Mouse (Mus musculus): ENCODE data around the gene Fbxw11. TPM values are rescaled to one million over a fixed set of nuclear protein-coding genes. Genes with fewer than 3 reads are reported as not detected.

Gene Fbxw11
- 76.0 and 79.2 TPM in 2 replicates for polyA plus RNA-seq (2016; fragmentation: Nextera tagmentation; extraction: Ambion mirVana)

- Histone ChIP-seq H3K27me3 (replicated peaks) (no peaks in the 10 kb centered on the region), H3K36me3 (no peaks in the 10 kb centered on the region), H3K27ac (ENCODE audit: poor library complexity, severe bottlenecking) (peak within 1 kb of the TSS; percentile 100), H3K9me3 (replicated peaks) (no peaks in the 10 kb centered on the region), H3K4me1 (replicated peaks) (peaks cover 29% of the 10 kb centered on the region), H3K9ac (peak within 1 kb of the TSS; percentile 99), H3K4me2 (peak within 1 kb of the TSS; percentile 97), H3K4me3 (peak within 1 kb of the TSS; percentile 99)
- under 1% methylated on average over 64 of the region's 64 CpGs for WGBS
- peak; percentile 93 for ATAC-seq (ENCODE audit: insufficient number of reproducible peaks, low FRiP score)
Observed at GRCm38 (mm10) chr11:32642249-32642876, at the start of gene Fbxw11. Fbxw11 (plus strand) TSS chr11:32642724.

GRCm38 (mm10) chr11:32593081-32593480 is 49.4 kb upstream of the Fbxw11 start:
- Histone ChIP-seq H3K27ac (ENCODE audit: poor library complexity, severe bottlenecking) (no peak overlapping the region), H3K27me3 (replicated peaks) (no peaks in the 10 kb centered on the region), H3K4me2 (no peak overlapping the region), H3K9me3 (replicated peaks) (peaks cover 8% of the 10 kb centered on the region; the same call in 1 of the 2 replicates), H3K4me1 (replicated peaks) (peaks cover 3% of the 10 kb centered on the region; the same call in 1 of the 2 replicates), H3K4me3 (no peak overlapping the region), H3K36me3 (0 out of 2 replicates have a peak, but pooled peaks cover 11% of the 10 kb centered on the region), H3K9ac (no peak overlapping the region)
- no peak for ATAC-seq (ENCODE audit: insufficient number of reproducible peaks, low FRiP score)
- 73% methylated on average over 7 of the region's 7 CpGs for WGBS

GRCm38 (mm10) chr11:32594122-32594521 is 48.4 kb upstream of the Fbxw11 start:
- 95% methylated on average over 4 of the region's 4 CpGs for WGBS
- no peak for ATAC-seq (ENCODE audit: insufficient number of reproducible peaks, low FRiP score)
- no peaks in the 10 kb centered on the region for H3K4me1 ChIP-seq (replicated peaks)
- no peak overlapping the region for H3K4me2 ChIP-seq
- no peaks in the 10 kb centered on the region for H3K27me3 ChIP-seq (replicated peaks)
- no peak overlapping the region for H3K9ac ChIP-seq
- H3K27ac ChIP-seq (ENCODE audit: poor library complexity, severe bottlenecking): no peak overlapping the region
- peaks cover 8% of the 10 kb centered on the region; the same call in 1 of the 2 replicates for H3K9me3 ChIP-seq (replicated peaks)
- H3K36me3 ChIP-seq: 0 out of 2 replicates have a peak, but pooled peaks cover 11% of the 10 kb centered on the region
- H3K4me3 ChIP-seq: no peak overlapping the region

- Histone ChIP-seq H3K27ac (ENCODE audit: poor library complexity, severe bottlenecking) (no peak overlapping the region), H3K4me2 (no peak overlapping the region), H3K27me3 (replicated peaks) (no peaks in the 10 kb centered on the region), H3K36me3 (0 out of 2 replicates have a peak, but pooled peaks cover 5% of the 10 kb centered on the region), H3K9ac (no peak overlapping the region), H3K4me1 (replicated peaks) (peaks cover 25% of the 10 kb centered on the region), H3K9me3 (replicated peaks) (peaks cover 4% of the 10 kb centered on the region; the same call in 1 of the 2 replicates), H3K4me3 (no peak overlapping the region)
- ATAC-seq (ENCODE audit: insufficient number of reproducible peaks, low FRiP score): no peak
- 92% methylated on average over 6 of the region's 6 CpGs for WGBS
Observed at GRCm38 (mm10) chr11:32600371-32600770, 42.2 kb upstream of the Fbxw11 start.

- Histone ChIP-seq H3K9me3 (replicated peaks) (no peaks in the 10 kb centered on the region), H3K4me1 (replicated peaks) (peaks cover 31% of the 10 kb centered on the region), H3K9ac (no peak overlapping the region), H3K27ac (ENCODE audit: poor library complexity, severe bottlenecking) (no peak overlapping the region), H3K27me3 (replicated peaks) (no peaks in the 10 kb centered on the region), H3K36me3 (0 out of 2 replicates have a peak, but pooled peaks cover 6% of the 10 kb centered on the region), H3K4me2 (peak overlapping the region; percentile 48), H3K4me3 (no peak overlapping the region)
- 37% methylated on average over 12 of the region's 12 CpGs for WGBS
- ATAC-seq (ENCODE audit: insufficient number of reproducible peaks, low FRiP score): peak; percentile 58; the same call in 1 of the 2 replicates
Observed at GRCm38 (mm10) chr11:32601528-32602323, 40.8 kb upstream of the Fbxw11 start.

- Histone ChIP-seq H3K27ac (ENCODE audit: poor library complexity, severe bottlenecking) (peak overlapping the region; percentile 76), H3K27me3 (replicated peaks) (no peaks in the 10 kb centered on the region), H3K36me3 (0 out of 2 replicates have a peak, but pooled peaks cover 5% of the 10 kb centered on the region), H3K9ac (0 out of 2 replicates have a peak overlapping the region, but pooled peaks have one; percentile 34), H3K4me1 (replicated peaks) (peaks cover 31% of the 10 kb centered on the region), H3K4me3 (no peak overlapping the region), H3K9me3 (replicated peaks) (no peaks in the 10 kb centered on the region), H3K4me2 (peak overlapping the region; percentile 15)
- WGBS: 42% methylated on average over 4 of the region's 4 CpGs
- no peak for ATAC-seq (ENCODE audit: insufficient number of reproducible peaks, low FRiP score)
Observed at GRCm38 (mm10) chr11:32604663-32605062, 37.9 kb upstream of the Fbxw11 start.

GRCm38 (mm10) chr11:32605131-32605860 is 37.2 kb upstream of the Fbxw11 start:
- Histone ChIP-seq H3K27me3 (replicated peaks) (no peaks in the 10 kb centered on the region), H3K9me3 (replicated peaks) (no peaks in the 10 kb centered on the region), H3K4me2 (peak overlapping the region; percentile 15), H3K36me3 (0 out of 2 replicates have a peak, but pooled peaks cover 5% of the 10 kb centered on the region), H3K27ac (ENCODE audit: poor library complexity, severe bottlenecking) (peak overlapping the region; percentile 76), H3K9ac (no peak overlapping the region), H3K4me1 (replicated peaks) (peaks cover 31% of the 10 kb centered on the region), H3K4me3 (no peak overlapping the region)
- no peak for ATAC-seq (ENCODE audit: insufficient number of reproducible peaks, low FRiP score)
- 34% methylated on average over 7 of the region's 7 CpGs for whole genome bisulfite sequencing

- Histone ChIP-seq H3K27ac (ENCODE audit: poor library complexity, severe bottlenecking) (peak overlapping the region; percentile 76; the same call in 1 of the 2 replicates), H3K4me3 (no peak overlapping the region), H3K4me2 (no peak overlapping the region), H3K36me3 (0 out of 2 replicates have a peak, but pooled peaks cover 5% of the 10 kb centered on the region), H3K9me3 (replicated peaks) (no peaks in the 10 kb centered on the region), H3K9ac (no peak overlapping the region), H3K27me3 (replicated peaks) (no peaks in the 10 kb centered on the region), H3K4me1 (replicated peaks) (peaks cover 31% of the 10 kb centered on the region)
- 61% methylated on average over 3 of the region's 3 CpGs for WGBS
- no peak for ATAC-seq (ENCODE audit: insufficient number of reproducible peaks, low FRiP score)
Observed at GRCm38 (mm10) chr11:32605907-32606306, 36.6 kb upstream of the Fbxw11 start.

- Histone ChIP-seq H3K4me3 (no peak overlapping the region), H3K27ac (ENCODE audit: poor library complexity, severe bottlenecking) (no peak overlapping the region)
Observed at GRCm38 (mm10) chr11:32607319-32607718, 35.2 kb upstream of the Fbxw11 start.

GRCm38 (mm10) chr11:32610616-32611015 is 31.9 kb upstream of the Fbxw11 start:
- Histone ChIP-seq H3K36me3 (0 out of 2 replicates have a peak, but pooled peaks cover 5% of the 10 kb centered on the region), H3K27ac (ENCODE audit: poor library complexity, severe bottlenecking) (no peak overlapping the region), H3K4me2 (no peak overlapping the region), H3K4me1 (replicated peaks) (peaks cover 8% of the 10 kb centered on the region), H3K9me3 (replicated peaks) (no peaks in the 10 kb centered on the region), H3K4me3 (no peak overlapping the region), H3K27me3 (replicated peaks) (no peaks in the 10 kb centered on the region), H3K9ac (no peak overlapping the region)
- ATAC-seq (ENCODE audit: insufficient number of reproducible peaks, low FRiP score): no peak
- 73% methylated on average over 6 of the region's 6 CpGs for WGBS

More at GRCm38 (mm10) chr11:32607319-32607718, 35.2 kb upstream of the Fbxw11 start:
- peaks cover 22% of the 10 kb centered on the region for H3K4me1 ChIP-seq (replicated peaks)
- H3K9ac ChIP-seq: no peak overlapping the region
- 0 out of 2 replicates have a peak, but pooled peaks cover 5% of the 10 kb centered on the region for H3K36me3 ChIP-seq
- H3K4me2 ChIP-seq: no peak overlapping the region
- no peaks in the 10 kb centered on the region for H3K9me3 ChIP-seq (replicated peaks)
- no peaks in the 10 kb centered on the region for H3K27me3 ChIP-seq (replicated peaks)
- no peak for ATAC-seq (ENCODE audit: insufficient number of reproducible peaks, low FRiP score)

Data from heart, embryonic 12.5 days (tissue).